Mouse (Mus musculus) retina, postnatal 1 day (tissue): Measurements from ENCODE around the gene Krt33a.
A peak's percentile ranks its signal among the peaks of the same experiment; 100 is the strongest.

Experiments used
- DNase-seq: peaks from one replicate; pipeline ENCODE4 v3.0.0-alpha.2; 2012

Gene Krt33a

DNA sequence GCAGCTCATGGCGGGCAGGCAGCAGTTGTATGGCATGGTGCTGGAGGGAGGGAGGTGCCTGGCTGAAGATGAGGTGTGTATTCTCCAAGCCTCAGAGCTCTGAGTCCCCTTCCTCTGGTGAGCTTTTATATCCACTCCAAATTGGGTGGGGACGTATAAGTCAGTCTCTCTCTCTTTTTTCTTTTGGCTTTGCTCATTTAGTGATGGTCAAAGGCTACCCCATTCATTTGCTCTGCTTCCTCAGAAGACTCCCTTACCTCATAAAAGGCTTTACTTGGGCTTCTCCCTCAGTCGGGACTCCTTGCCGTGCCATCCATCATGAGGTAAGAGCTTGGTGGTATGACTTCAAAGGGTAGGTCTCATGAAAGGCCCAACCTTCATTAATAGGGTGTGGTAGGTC lies at the start of gene Krt33a:
TSS of gene Krt33a (minus strand) at position 101 of the 400 bp plus-strand sequence.
- DNase-seq, result no peak

DNA sequence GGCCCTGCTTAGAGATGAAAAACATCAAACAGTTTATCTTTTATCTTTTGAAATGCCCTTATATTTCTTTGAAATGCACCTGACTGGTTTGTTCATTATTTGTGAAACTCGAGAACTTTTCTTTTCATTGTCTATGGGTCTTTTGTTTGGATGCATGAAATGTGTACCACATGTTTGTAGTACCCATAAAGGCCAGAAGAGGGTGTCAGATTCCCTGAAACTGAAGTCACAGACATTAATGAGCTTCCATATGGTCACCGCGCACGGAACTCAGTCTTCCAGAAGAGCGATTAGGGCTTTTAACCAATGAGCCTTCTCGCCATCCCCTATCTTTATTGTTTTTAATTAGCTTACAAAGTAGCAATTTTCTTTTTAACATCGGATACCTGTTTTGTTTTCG lies 42.9 kb upstream of the Krt33a start:
- peak; percentile 86 for DNase-seq

DNA sequence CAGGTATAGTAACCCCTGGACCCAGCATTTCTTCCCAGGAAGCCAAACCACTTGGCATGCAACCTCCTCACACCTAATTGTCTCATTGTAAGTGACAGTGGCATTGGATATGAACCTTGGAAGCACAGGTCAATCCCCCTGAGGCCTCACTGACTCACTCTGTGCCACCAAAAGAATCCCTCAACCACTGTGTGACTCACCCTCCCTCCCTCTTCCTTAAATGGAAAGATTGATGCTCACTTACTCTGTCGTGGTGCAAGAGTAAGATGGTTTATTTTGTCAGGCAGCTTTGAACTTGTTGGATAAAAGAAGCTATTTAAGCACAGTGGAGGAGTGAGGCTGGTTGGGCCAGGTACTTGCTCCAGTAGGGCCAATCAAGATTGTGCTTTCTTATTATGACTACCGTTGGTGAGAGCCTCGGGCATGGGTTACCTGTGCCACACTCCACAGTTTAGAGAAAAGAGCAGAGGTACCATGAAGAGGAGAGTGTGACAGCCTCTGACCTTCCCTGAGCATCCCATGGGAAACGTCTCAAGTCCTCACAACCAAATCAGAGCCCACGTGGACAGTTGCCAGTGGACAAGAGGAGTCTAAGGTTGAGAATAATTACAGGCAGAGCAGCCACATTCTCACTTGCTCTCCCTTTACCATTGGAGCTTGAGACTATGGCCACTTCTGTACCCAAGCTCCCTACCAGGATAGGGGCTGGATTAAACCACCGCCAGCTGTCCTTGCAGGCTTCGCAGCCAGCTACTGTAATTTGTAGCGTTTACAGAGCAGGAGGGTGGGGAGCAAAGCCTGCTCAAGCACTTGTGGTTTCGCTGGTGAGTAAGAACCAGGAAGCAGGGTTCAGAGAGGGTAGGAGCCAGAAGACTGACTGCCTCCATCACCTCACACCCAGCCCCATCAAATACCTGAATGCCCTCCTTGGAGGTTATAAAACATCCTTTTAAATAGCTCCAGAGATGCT lies 40.0 kb upstream of the Krt33a start:
- DNase-seq, result no peak

DNA sequence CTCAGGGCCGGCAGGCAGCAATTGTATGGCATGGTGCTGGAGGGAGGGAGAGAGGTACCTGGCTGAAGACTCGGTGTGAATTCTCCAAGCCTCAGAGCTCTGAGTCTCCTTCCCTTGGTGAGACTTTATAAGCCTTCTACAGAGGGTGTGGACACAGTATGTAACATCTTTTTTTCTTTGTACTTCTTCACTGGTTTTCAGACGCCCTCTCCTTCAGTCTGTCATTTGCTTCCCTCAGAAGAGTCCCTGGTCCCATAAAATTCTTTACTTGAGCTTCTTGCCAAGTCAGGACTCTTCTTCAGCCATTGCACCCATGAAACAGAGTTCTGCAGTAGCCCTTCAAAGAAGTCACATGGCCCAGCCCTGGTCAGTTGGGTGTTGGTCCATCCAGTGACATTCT lies 34.4 kb upstream of the Krt33a start, which contains the start of gene Krt31:
TSS of gene Krt31 (minus strand) at position 101 of the 400 bp plus-strand sequence.
- DNase-seq, result no peak

DNA sequence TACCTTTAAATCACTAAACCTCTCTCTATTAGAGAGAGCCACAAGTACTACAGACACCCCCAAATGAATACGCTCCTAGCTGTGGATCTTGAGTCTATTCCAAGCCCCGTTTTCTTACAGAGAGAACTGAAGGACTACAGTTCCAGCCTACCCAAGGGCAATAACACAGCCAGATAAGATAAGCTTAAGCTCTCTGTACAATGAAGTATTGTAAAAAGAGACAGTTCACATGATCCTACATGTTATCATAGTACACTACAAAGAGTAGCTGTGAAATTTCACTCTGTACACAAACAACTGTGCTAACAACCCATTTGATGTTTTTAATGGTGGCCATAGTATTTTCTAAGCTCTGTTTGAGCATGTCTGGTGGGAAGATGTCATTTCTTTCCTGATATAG lies 31.2 kb upstream of the Krt33a start:
- DNase-seq, result no peak

DNA sequence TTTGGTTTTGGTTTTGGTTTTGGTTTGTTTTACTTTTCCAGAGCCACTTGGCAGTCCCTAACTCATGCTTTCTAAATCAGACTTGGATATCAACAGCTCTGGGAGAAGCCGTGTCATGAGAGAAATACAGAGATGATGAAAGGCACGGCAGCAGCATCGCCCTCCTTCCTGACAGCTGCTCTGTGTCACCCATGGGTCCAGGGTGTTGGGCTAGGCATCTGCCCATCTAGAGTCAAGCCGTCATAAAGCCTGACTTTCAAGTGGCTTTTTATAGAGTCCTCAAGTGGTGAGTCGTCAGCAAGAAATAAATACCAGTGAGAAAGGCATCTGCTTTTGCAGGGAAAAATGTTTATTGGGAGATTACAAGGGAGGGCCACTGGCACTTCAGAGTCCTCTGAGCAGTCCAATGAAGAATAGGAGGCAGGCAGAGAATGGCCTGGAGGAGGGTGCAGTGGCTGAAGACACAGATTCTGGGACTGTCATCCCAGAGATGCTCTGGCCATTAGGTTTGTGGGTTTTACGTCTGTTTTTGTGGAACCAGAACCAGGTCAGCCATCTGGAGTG lies 30.4 kb upstream of the Krt33a start:
- DNase-seq, result no peak

DNA sequence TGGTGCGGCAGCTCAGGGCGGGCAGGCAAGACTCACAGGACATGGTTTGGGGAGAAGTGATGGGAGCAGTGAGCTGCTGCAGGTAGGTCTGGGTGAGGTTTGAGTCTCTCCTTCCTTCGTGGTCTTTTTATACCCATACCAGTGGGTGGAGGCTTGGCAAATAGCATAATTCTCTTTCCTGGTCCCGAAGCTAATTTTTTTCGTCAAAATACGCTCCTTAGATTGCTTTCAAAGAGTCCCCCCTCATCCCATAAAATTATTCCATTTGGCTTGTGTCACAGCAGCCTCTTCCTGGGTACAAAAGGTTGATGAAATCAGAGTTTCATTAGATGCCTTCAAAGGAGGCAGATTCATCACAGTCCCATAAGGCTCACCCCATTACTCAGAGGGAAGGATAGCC lies 25.4 kb upstream of the Krt33a start, which contains the start of gene Krt34:
TSS of gene Krt34 (minus strand) at position 101 of the 400 bp plus-strand sequence.
- no peak for DNase-seq

DNA sequence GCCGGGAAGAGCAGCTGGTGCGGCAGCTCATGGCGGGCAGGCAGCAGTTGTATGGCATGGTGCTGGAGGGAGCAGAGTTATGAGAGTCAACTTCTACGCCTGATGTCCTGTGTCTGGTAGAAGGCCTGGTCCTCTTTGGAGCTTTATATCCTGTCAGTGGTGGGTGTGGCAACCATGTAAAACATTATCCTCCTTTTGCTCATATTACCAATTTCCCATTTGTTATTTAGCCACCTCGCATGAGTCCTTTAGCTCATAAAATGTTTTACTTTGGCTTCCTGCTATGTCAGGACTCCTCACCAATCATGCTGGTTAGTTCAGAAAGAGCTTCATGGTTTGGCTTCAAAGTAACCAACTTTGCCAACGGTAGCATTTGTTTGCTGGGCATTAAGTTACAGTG lies 13.8 kb upstream of the Krt33a start, which contains the start of gene Krt33b:
TSS of gene Krt33b (minus strand) at position 101 of the 400 bp plus-strand sequence.
- no peak for DNase-seq

DNA sequence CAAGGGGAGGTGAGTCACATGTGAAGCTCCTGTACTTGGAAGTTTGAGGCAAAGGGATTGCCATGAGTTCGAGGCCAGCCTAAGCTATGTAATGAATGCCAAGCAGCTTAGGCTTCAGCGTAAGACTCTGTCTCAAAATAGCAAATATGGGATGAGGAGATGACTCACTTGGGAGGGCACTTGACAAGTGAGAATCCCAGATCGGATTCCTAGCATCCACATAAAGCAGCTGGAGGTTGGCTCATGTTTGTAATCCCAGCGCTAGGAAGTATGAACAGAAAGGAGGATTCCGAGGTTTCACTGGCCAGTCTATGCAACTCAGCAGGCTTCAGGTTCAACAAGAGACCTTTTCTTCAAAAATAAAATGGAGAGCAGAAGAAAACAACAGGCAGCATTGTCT lies 5.4 kb upstream of the Krt33a start:
- no peak for DNase-seq

DNA sequence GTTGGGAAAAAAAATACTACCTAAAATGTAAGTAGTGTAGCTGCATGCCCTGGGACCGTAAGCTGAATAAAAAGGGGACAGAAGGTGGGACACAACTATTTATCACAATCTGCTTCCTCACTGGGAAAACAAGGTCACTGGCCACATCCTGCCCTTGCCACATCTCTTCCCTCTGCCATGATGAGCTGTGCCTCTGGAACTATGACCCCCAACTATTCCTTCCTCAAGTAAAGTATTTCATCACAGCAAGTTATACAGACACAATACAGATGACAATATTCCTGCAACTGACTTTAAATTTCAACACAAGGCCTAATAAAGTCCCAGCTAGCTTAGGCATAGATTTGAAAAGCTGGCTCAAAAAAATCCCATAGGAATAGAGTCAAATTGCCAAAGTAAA lies 3.5 kb upstream of the Krt33a start:
- DNase-seq, result no peak

DNA sequence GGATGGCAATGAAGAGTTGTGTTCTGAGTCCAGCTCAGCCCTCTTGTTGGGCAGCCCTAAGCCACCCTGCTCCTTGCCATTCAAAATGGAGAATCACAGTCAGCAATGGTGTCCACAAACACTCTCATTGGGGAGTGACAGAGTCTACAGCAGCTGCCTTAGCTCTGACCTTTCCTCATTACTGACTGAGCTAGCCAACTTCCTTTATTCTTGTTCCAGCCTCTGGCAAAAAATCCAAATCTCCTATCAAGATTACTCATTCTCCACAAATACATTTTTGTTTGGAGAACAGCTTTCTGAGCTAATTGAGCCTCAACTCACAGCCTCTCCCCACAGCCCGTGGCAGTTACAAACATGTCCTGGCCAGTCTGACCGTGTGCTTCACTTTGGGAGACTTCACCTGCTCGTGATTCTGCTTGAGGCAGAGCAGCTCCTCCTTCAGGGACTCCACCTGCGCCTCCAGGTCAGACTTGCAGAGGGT lies 2.3 kb downstream of the Krt33a start:
- DNase-seq, result no peak

DNA sequence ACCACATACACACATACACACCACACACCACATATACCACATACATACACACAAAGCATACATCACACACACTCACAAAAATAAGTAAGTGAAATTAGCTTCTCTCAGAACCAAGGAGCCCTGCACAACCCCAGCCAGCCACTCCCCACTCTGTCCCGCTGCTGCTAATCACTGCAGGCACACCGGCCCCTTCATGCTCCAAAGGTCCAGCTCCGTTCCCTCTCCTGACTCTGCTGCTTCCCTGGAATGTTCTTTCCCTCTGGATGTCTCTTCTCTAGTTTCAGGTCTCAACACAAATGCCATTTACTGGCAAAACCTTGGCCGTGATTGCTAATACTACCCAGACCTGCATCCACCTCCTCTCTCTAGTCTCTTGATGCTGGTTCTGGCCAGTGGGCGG lies 5.3 kb downstream of the Krt33a start:
- no peak for DNase-seq

DNA sequence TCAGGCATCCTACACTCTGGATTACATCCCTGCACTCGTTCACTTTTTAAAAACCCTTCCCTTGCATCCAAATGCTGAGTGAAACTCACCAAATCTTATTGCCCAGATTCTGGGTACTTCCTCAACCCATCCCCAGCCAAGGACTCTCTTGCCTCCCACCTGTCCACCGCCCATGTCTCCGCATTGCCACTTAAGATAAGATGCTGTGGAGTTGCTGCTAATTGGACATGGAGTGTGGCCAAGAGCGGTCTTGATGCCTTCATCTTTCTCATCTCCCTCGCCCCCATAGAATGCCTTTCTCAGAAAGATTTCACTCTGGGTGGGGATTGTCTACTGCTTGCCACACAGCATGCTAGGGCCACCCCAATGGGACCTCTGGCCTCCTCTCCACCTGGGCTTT lies 7.7 kb downstream of the Krt33a start:
- DNase-seq, result no peak

DNA sequence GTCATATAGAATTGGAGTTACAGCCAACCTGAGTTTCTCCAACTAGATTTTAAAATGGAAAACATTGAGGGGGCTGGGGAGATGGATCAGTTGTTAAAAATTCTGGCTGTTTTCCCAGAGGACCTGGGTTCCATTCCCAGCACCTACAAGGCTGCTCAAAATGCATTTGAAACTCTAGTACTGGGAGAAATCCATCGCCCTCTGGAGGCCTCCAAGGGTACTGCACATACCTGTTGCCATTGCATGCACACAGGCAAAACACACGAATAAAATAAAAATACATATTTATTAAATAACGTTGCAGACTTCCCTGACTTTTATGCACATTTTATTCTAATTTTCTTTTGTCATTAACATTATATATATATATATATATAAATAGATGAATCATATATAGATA lies 9.4 kb downstream of the Krt33a start:
- DNase-seq, result peak; percentile 14

DNA sequence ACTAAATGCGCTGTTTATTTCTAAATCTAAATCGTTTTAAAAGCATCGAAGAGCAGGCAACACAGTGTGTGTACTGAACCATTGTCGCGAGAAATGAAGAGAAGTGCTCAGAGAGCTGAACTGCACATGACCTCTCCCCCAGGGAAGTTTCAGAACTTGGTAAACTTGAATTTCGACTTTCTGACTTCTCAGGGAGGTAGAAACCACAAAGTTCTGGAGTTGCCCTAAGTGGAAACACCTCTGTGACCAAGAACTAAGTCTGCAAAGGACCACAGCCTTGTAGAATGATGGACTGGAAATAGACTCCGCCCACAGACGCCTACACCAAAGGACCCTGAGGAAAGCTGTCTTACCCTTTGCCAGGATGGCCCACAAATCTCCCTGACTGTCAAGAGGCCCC lies 10.1 kb downstream of the Krt33a start:
- DNase-seq, result no peak

DNA sequence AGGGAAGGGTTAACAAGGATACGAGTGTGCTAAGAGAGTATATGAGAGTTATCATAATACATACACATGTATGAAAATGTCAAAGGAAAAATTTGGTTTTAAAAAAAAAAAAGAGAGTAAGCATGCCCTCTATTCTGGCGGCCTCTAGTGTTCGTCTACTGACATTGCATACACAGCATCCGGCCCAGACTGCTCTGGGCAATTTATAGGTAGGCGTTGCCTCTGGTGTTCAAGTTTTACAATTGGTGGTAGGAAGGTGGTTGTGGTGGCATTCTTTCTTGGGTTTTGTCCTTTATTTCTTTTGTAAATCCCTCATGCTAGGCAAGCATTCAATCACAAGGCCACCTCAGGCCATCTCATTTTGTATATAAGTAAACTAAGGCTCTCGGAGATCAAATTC lies 11.2 kb downstream of the Krt33a start:
- DNase-seq, result peak; percentile 63

DNA sequence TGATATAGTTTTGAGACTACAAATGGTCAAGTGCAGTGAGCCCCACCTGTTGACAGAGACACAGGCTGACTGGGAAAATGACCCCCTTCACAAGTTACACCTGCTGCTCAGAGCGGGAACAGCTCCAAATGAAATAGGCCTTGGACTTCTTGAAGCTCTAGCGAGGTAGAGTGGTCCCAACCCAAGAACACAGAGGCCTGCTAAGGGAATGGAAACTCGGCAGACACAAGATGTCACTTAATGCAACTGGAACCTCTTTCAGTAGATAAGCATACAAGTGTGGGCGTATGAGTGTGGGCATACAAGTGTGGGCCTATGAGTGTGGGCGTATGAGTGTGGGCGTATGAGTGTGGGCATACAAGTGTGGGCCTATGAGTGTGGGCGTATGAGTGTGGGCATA lies 16.9 kb downstream of the Krt33a start:
- no peak for DNase-seq

DNA sequence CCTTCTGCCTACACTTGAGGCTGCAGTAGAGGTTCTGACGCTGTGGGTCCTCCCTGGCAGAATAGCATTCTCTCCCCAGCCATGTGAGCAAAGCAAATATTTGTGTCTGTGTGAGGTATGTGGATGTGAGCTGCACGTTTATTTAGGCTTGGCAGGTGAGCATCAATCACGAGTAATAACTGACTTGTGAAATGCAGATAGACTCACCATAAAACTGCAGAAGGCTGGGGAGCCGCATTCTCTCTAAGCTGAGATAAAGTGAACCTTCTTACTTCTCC lies 21.7 kb downstream of the Krt33a start:
- no peak for DNase-seq

DNA sequence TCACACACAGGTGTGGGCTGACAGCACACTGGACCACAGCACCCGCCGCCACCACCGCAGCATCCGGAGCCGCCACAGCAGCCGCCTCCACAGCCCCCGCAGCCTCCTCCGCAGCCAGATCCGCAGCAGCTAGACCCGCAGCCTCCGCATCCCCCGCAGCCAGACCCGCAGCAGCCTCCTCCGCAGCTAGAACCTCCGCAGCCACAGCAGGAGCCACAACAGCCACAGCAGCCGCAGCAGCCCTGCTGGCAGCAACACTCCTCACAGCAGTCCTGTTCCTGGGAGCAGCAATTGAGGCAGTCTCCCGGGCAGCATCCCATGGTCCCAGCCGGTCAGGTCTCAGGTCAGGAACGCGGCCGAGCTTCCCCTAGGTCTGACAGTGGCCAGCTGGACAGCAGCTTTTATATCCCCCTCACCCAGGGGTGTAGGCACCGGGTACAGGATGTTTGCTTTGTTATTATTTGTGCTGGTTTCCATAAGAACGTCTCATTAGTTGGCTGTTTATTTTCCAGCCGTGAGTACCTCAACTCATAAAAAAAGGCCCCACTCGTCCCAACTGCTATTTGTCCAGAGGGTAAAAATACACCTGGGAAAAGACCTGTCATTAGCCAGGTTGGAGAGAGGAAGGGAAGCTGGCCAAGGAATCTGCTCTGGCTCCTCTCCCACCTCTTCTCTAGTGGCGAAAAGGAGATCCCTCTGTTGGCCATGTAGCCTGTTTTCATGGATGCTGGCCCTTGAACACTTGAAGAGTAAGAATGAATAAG lies 22.2 kb downstream of the Krt33a start, which contains the start of gene Krtap17-1:
TSS of gene Krtap17-1 (minus strand) at position 375 of the 764 bp plus-strand sequence.
- DNase-seq, result peak; percentile 12

DNA sequence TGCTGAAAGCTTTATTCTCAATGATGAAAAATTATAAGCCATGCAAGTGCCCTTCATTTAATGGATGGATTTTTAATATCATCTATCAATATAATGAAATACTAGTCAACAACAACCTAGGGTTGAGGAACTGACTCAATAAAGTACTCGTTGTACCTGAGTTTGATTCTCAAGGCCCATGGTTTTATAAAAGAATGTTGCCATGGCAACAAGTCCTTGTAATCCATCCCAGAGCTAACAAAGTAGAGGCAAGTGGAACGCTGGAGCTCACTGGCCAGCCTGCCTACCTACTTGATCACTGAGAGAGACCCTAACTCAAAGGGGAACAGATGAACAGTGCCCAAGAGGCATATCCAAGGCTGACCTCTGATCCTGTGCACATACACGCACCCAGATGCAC lies 25.4 kb downstream of the Krt33a start:
- no peak for DNase-seq

DNA sequence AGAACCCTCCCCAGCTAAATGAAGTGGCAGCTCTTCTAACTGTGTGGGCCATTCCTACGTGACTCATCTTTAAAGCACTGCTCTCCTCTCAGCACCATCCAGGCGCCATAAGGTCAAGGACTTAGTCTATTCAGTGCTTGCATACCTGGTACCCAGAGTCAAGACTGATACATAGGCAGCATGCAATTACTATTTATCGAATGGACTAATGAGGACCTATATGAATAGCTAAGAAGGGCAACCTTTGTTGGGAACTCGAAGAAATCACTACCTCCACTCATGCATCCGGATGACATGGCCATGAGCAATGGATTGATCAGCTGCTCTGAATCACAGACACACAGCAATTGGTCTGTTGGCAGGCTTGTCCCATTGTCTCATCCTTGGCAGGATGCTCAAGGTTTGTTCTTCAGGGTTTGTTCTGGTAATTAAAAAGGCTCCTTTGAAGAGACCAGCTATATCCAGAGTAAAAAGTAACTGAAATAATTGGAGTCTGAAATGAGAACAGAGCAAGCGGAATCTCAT lies 26.1 kb downstream of the Krt33a start:
- DNase-seq, result no peak

DNA sequence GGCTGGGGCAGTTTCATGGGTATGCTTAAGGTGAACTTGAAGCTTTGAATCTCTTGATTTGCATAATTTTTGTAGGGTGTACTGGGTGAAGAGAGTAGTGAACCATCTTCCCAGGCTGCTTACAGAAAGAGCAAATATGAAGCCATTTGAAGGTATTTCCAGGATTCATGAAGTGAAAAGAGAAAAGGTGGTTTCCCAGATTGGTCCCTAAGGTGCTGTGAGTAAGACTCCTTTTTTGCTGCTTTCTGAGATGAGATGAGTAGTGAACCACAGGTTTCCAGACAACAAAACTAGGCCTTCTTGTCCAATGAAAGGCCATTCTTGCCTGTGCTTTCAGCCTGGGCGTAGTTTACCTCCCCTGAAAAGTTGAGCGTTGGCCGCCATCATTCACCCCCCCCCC lies 27.5 kb downstream of the Krt33a start:
- DNase-seq, result no peak

DNA sequence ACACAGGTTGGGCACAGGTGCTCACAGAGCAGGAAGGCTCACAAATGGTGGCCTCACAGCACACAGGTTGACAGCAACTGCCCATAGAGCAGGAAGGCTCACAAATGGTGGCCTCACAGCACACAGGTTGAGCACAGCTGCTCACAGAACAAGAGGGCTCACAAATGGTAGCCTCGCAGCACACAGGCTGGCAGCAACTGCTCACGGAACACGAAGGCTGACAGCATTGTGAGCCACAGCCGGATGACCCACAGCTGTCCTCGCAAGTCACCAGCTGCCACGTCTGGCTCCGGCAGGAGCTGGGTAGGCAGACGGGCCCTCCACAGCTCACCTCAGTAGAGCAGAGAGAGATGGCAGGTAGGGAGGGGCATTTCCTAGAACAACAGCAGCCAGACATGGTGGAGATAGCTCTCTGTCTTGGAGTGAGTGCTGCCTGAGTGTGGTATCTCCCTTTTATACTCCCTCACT lies 29.8 kb downstream of the Krt33a start, which contains the start of gene Krtap16-1:
TSS of gene Krtap16-1 (minus strand) at position 418 of the 468 bp plus-strand sequence.
- no peak for DNase-seq
